Mouse (Mus musculus) thymus, adult 2 months (tissue): Measurements from ENCODE around the gene Nav1.

Experiments used
- CTCF ChIP-seq: fragments of 200-500 bp; IDR thresholded peaks from 2 replicates; pipeline ENCODE4 v1.5.1; 2012; ENCODE audit warnings: mild to moderate bottlenecking, control low read depth, low read length, moderate library complexity, borderline replicate concordance; ENCODE audit not compliant: control insufficient read depth, poor library complexity, insufficient read depth; ENCODE audit errors: extremely low read depth
- POLR2A ChIP-seq: fragments of 200-500 bp; IDR thresholded peaks from 2 replicates; pipeline ENCODE4 v1.6.1; 2012; ENCODE audit warnings: mild to moderate bottlenecking, low read length, control low read depth, moderate library complexity; ENCODE audit not compliant: control insufficient read depth, poor library complexity, insufficient read depth; ENCODE audit errors: extremely low read depth

- TF ChIP-seq POLR2A: no peak
- no peak for TF ChIP-seq CTCF
These were observed 91.4 kb downstream of the Nav1 start for GRCm38 (mm10) chr1:135515633-135516238.
